Mouse (Mus musculus): Measurements from ENCODE around the gene Fam117a. TPM values are rescaled to one million over a fixed set of nuclear protein-coding genes. Genes with fewer than 3 reads are reported as not detected.

Fam117a gene
- polyA plus RNA-seq, 2 experiments, result 71.6 to 103 TPM

DNA sequence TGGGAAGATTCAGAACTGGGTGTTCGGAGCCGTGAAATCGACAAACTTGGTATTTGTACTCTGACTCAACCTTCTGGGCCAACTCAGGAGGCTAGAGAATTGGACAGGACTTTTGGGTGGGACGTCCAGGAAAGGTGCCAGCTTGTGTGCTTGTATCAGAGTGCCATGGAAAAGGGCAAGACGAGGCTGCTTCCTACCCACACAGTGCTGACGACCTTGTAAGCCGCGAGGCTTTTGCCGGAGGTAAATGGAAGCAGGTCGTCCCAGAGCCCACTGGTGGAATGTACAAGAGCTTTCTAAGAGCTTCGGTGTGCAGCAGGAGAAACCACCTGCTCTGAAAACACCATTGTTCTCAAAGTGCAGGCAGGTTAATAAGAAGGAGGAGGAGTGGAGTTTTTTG is 10.6 kb upstream of the Fam117a start:
- 76% methylated on average over 11 of the region's 11 CpGs for WGBS (ENCODE audit: insufficient replicate concordance)

DNA sequence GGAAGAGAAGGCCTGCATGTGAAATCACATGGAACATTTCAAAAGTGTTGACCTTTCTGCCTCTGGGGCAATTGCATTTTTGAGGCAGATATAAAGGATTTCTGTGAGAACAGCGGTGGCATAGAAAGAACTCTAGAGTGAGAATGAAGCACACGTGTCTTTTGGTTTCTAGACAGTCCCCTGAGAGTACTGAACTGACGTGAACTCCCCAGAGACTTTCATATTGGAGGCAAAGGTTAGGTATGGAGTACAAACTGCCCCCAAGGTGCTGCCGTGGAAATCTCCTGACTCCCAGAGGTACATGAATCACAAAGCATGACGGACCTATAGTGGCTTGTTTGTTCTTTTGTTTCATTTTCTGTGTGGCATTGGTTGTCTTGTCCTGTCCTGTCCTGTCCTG is 8.2 kb upstream of the Fam117a start:
- H3K27me3 ChIP-seq (ENCODE audit: control insufficient read depth, insufficient read depth, low read length), result no peaks in the 10 kb centered on the region
- DNase-seq (ENCODE audit: low read depth in 3 of 3, low spot score in 3 of 3) (no peak), ATAC-seq (ENCODE audit: insufficient read depth) (no peak)
- TF ChIP-seq EP300 (IDR thresholded peaks at IDR 0.05; ENCODE audit: low read depth) (no peak), CTCF (IDR thresholded peaks at IDR 0.05; ENCODE audit: low read depth) (no peak)
- no peak overlapping the region for H3K27ac ChIP-seq
- H3K4me2 ChIP-seq (ENCODE audit: low read depth), result no peak overlapping the region
- WGBS (ENCODE audit: insufficient replicate concordance), result 76% methylated on average over 5 of the region's 5 CpGs
- no peak overlapping the region for H3K9ac ChIP-seq (replicated peaks)
- H3K4me1 ChIP-seq (replicated peaks; ENCODE audit: control insufficient read depth in 2 of 2, insufficient read depth in 2 of 2, low read length in 1 of 2), result peaks cover 19 to 25% of the 10 kb centered on the region in 2 experiments
- H3K4me3 ChIP-seq (ENCODE audit: insufficient read depth in 1 of 2, low read depth in 2 of 2, low read length in 2 of 2), result no peak overlapping the region
- H3K9me3 ChIP-seq (ENCODE audit: control insufficient read depth, low read length), result no peaks in the 10 kb centered on the region
- no peaks in the 10 kb centered on the region for H3K36me3 ChIP-seq (replicated peaks; ENCODE audit: control insufficient read depth, insufficient read depth, low read depth)

More for the DNA sequence above, 10.6 kb upstream of the Fam117a start:
- no peaks in the 10 kb centered on the region for H3K27me3 ChIP-seq (ENCODE audit: control insufficient read depth, insufficient read depth, low read length)
- H3K36me3 ChIP-seq (replicated peaks; ENCODE audit: control insufficient read depth, insufficient read depth, low read depth), result no peaks in the 10 kb centered on the region
- no peak overlapping the region for H3K9ac ChIP-seq (replicated peaks)
- DNase-seq (ENCODE audit: low read depth in 3 of 3, low spot score in 3 of 3) (no peak), ATAC-seq (ENCODE audit: insufficient read depth) (no peak)
- peaks cover 0 to 11% of the 10 kb centered on the region in 2 experiments; a peak in 3 of 4 replicates for H3K4me1 ChIP-seq (replicated peaks; ENCODE audit: control insufficient read depth in 2 of 2, insufficient read depth in 2 of 2, low read length in 1 of 2)
- no peak for TF ChIP-seq EP300 (IDR thresholded peaks at IDR 0.05; ENCODE audit: low read depth)
- no peak for TF ChIP-seq CTCF (IDR thresholded peaks at IDR 0.05; ENCODE audit: low read depth)
- H3K9me3 ChIP-seq (ENCODE audit: control insufficient read depth, low read length), result no peaks in the 10 kb centered on the region
- H3K4me2 ChIP-seq (ENCODE audit: low read depth), result no peak overlapping the region
- no peak overlapping the region for H3K27ac ChIP-seq
- H3K4me3 ChIP-seq (ENCODE audit: insufficient read depth in 1 of 2, low read depth in 2 of 2, low read length in 2 of 2), result no peak overlapping the region

DNA sequence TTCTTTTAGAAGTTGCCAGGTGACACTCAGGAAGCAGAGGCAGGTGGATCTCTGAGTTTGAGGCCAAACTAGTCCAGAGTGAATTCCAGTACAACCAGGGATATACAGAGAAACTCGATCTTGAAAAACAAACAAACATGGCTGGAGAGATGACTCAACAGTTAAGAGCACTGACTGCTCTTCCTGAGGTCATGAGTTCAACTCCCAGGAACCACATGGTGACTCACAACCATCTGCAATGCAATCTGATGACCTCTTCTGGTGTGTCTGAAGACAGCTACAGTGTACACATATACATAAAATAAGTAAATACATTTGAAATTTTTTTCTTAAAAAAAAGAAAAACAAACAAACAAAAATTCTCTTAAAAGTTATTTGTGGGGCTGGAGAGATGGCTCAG is 6.2 kb upstream of the Fam117a start:
- H3K9me3 ChIP-seq (ENCODE audit: control insufficient read depth, low read length), result no peaks in the 10 kb centered on the region
- H3K36me3 ChIP-seq (replicated peaks; ENCODE audit: control insufficient read depth, insufficient read depth, low read depth), result no peaks in the 10 kb centered on the region
- H3K4me1 ChIP-seq (replicated peaks; ENCODE audit: control insufficient read depth in 2 of 2, insufficient read depth in 2 of 2, low read length in 1 of 2), result peaks cover 39 to 45% of the 10 kb centered on the region in 2 experiments
- H3K9ac ChIP-seq (replicated peaks), result no peak overlapping the region
- no peak overlapping the region for H3K27ac ChIP-seq
- no peak for ATAC-seq (ENCODE audit: insufficient read depth)
- TF ChIP-seq EP300 (IDR thresholded peaks at IDR 0.05; ENCODE audit: low read depth), result no peak
- TF ChIP-seq CTCF (IDR thresholded peaks at IDR 0.05; ENCODE audit: low read depth), result no peak
- 31% methylated on average over 1 of the region's 1 CpGs for WGBS (ENCODE audit: insufficient replicate concordance)
- no peaks in the 10 kb centered on the region for H3K27me3 ChIP-seq (ENCODE audit: control insufficient read depth, insufficient read depth, low read length)
- H3K4me3 ChIP-seq (ENCODE audit: insufficient read depth in 1 of 2, low read depth in 2 of 2, low read length in 2 of 2), result no peak overlapping the region
- DNase-seq (ENCODE audit: low read depth in 3 of 3, low spot score in 3 of 3), result no peak
- no peak overlapping the region for H3K4me2 ChIP-seq (ENCODE audit: low read depth)

DNA sequence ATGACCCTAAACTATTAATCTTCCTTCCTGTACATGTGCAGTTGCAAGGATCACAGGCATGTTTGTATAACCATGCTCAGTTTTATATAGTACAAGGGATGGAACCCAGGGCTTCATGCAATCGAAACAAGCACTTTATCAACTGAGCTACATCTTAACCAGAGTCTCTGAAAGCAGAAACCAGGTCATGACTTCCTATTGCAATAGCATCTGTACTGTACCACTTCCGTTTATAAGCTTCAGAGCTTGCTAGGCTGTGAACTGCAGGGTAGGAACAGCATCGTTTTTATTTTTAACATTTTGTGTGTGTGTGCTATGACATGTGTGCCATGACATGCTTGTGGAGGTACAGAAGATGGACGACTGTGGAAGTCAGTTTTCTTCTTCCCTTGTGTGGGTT is 3.6 kb upstream of the Fam117a start:
- Histone ChIP-seq H3K9me3 (ENCODE audit: control insufficient read depth, low read length) (no peaks in the 10 kb centered on the region), H3K27me3 (ENCODE audit: control insufficient read depth, insufficient read depth, low read length) (no peaks in the 10 kb centered on the region), H3K36me3 (replicated peaks; ENCODE audit: control insufficient read depth, insufficient read depth, low read depth) (no peaks in the 10 kb centered on the region), H3K4me2 (ENCODE audit: low read depth) (peak overlapping the region; percentile 98), H3K4me1 (replicated peaks; ENCODE audit: control insufficient read depth in 2 of 2, insufficient read depth in 2 of 2, low read length in 1 of 2) (peaks cover 47 to 53% of the 10 kb centered on the region in 2 experiments), H3K9ac (replicated peaks) (peak overlapping the region; percentile 2), H3K27ac (peak overlapping the region; percentile 97), H3K4me3 (ENCODE audit: insufficient read depth in 1 of 2, low read depth in 2 of 2, low read length in 2 of 2) (no peak overlapping the region)
- TF ChIP-seq EP300 (IDR thresholded peaks at IDR 0.05; ENCODE audit: low read depth) (no peak), CTCF (IDR thresholded peaks at IDR 0.05; ENCODE audit: low read depth) (no peak)
- 24% methylated on average over 4 of the region's 4 CpGs for WGBS (ENCODE audit: insufficient replicate concordance)
- ATAC-seq (ENCODE audit: insufficient read depth), result no peak
- DNase-seq (ENCODE audit: low read depth in 3 of 3, low spot score in 3 of 3), result no peak

DNA sequence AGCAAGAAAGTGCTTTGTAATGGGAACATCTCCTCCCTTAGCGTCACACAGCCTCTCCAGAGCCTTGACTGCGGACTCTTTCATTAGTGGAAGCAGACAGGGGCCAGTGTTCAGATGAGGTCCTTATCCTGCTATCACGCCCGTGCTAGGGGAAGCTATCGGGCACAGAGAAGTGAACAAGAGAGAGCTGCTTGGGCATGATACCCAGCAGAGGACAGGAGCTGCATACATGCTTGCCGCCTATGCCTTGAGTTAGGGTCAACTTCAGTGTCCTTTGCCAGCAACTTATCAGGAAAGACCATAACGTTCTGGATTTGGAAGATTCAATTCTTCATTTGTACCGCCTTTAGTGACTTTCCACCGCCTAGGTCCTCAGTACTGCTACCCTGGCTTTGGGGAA is 3.0 kb upstream of the Fam117a start:
- 13% methylated on average over 9 of the region's 9 CpGs for WGBS (ENCODE audit: insufficient replicate concordance)
- H3K9me3 ChIP-seq (ENCODE audit: control insufficient read depth, low read length), result no peaks in the 10 kb centered on the region
- peak overlapping the region in 1 of 2 experiments; percentile 23; a peak in 1 of 4 replicates for H3K4me3 ChIP-seq (ENCODE audit: insufficient read depth in 1 of 2, low read depth in 2 of 2, low read length in 2 of 2)
- H3K4me2 ChIP-seq (ENCODE audit: low read depth), result peak overlapping the region; percentile 98
- H3K27ac ChIP-seq, result peak overlapping the region; percentile 97
- ATAC-seq (ENCODE audit: insufficient read depth), result peak; percentile 85
- H3K27me3 ChIP-seq (ENCODE audit: control insufficient read depth, insufficient read depth, low read length), result no peaks in the 10 kb centered on the region
- H3K4me1 ChIP-seq (replicated peaks; ENCODE audit: control insufficient read depth in 2 of 2, insufficient read depth in 2 of 2, low read length in 1 of 2), result peaks cover 47 to 58% of the 10 kb centered on the region in 2 experiments
- TF ChIP-seq EP300 (IDR thresholded peaks at IDR 0.05; ENCODE audit: low read depth) (peak; percentile 98), CTCF (IDR thresholded peaks at IDR 0.05; ENCODE audit: low read depth) (peak; percentile 30)
- no peaks in the 10 kb centered on the region for H3K36me3 ChIP-seq (replicated peaks; ENCODE audit: control insufficient read depth, insufficient read depth, low read depth)
- DNase-seq (ENCODE audit: low read depth in 3 of 3, low spot score in 3 of 3), result peak; percentile 86 to 89 (median 88)
- H3K9ac ChIP-seq (replicated peaks), result peak overlapping the region; percentile 2
